Mouse (Mus musculus) thymus, postnatal 0 days (tissue): ENCODE results near the gene Pigh. TPM values are rescaled to one million over a fixed set of nuclear protein-coding genes. Genes with fewer than 3 reads are reported as not detected.
A peak's percentile ranks its signal among the peaks of the same experiment; 100 is the strongest.

Source experiments
- DNase-seq: peaks from one replicate; pipeline ENCODE4 v3.0.0-alpha.2; 2015; ENCODE audit warnings: low spot score
- polyA plus RNA-seq: library from polyadenylated mRNA; unstranded; fragments of >200 nt; fragmentation: Nextera tagmentation; extraction: Ambion mirVana; gene quantifications from 2 replicates; pipeline ENCODE4 v1.2.1, GENCODE M21; 2015

Gene Pigh
- polyA plus RNA-seq, result 18.0 and 19.5 TPM in 2 replicates

DNA sequence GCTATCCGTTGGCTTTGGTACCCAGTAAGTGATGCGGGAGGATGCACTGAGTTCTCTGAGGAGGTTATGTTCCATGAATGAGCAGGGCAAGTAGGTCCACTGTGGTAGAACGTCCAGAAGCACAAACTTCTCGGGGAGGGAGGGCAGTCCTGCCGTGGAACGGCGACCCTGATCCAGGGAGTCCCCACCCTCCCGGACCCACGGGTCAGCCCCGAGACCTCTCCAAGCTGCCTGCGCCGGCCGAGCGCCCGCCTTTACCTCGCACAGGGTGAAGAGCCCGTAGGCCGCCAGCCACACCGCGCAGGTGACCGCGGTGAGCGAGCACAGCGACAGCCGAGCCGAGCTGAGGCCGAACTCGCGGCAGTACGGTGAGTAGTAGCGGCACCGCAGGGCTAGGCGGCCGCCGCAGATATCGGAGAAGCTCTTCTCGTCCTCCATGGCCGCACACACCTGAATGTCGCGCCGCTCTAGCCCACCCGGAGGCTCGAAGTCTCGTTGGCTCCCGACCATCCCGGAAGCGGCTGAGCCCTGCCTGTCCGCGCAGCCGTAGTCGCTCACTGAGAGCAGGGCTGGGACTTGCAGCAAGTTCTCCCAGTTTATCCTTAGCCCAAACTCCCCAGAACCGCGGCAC, at the start of gene Pigh:
Gene Pigh (minus strand): TSS at position 470 of the 631 bp plus-strand sequence.
- DNase-seq, result peak; percentile 91

DNA sequence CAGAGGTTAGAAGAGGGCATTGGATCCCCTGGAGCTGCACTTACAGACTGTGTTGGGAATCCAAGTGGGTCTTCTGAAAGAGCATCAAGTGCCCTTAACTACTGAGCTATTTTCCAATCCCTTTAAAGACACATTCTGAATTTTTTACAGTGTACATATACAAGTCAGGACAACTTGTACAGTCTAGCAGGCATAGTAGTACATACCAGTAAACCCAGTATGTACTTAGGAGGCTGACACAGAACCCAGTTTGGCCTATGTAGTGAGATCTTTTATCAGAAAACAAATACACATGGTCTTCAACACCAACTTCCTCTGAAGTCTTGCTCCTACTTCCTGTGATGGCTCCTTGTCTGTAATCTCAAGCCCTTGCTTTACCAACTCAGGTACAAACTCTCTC, 49.5 kb upstream of the Pigh start:
- DNase-seq, result no peak

DNA sequence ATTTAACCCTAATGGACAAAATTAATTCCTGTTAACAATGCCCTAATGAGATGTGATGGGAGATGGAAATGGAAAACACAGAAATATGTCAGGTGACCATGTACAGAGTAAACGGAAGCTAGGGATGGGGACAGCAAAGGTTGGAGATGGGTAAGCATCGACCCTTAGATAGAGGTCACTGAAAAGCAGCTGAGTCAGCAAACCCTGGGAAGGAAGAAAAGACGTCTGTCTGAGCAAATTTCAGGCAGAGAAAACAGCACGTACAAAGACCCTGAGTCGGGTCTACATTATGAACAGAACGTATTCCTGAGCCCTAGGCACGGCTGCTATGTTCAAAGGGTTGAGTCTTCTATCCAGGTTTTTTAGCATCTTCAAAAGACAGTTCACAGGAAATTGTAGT, 47.5 kb upstream of the Pigh start:
- no peak for DNase-seq

DNA sequence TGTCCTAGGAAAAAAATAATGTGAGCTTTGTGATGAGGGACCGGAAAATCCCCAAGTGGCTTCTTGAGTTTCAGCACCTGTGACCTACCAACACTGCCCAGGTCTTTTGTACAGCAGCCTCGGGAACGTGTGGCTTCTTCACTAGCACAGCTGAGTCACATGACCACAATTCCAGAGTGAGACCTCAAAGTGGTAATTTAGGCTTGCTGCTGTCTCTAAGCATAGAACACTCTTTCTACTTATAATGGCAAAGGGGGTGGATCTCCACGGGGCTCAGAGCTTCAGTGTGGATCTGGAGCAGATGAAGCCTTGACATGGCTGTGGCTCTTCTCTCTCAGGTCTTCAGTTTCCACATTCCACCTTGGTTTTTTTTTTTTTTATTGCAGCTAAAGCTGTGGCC, 45.7 kb upstream of the Pigh start:
- no peak for DNase-seq

- DNase-seq, result no peak
Observed at GRCm38 (mm10) chr12:79134676-79135075, 45.2 kb upstream of the Pigh start.

DNA sequence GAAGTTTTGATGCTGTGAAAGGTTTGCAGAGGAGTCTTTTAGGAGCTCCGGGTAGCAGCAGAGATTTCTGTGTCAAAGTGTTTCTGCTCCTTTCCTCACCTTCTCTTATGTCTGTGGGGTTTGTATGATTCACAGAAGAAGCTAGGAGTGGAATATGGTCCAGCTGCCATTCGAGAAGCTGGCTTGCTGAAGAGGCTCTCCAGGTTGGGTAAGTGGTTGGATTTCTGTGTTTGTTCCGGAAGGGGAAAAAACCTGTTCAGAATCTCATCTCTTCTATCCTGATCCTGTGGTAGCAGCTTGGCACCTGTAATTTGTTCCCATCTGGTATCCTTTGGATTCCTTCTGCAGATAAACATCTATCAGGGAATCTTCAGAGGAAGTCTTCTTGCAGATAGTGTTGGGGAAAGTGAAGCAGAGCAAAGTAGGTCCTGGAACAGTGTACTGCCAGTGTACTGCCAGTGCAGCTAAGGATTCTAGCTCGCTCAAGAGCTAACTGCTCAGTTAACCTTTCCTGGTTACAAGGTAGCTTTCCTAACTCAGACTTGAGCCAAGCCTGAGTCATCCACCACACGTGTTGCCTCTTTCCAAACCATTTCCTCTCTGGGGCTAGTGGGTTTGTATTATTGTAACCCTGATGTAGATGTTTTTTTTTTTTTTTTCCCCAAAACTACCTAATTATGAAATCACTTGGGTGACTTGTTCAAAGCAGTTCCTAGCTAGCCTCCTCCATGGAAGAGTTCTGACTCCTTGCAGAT, 42.4 kb upstream of the Pigh start:
- no peak for DNase-seq

DNA sequence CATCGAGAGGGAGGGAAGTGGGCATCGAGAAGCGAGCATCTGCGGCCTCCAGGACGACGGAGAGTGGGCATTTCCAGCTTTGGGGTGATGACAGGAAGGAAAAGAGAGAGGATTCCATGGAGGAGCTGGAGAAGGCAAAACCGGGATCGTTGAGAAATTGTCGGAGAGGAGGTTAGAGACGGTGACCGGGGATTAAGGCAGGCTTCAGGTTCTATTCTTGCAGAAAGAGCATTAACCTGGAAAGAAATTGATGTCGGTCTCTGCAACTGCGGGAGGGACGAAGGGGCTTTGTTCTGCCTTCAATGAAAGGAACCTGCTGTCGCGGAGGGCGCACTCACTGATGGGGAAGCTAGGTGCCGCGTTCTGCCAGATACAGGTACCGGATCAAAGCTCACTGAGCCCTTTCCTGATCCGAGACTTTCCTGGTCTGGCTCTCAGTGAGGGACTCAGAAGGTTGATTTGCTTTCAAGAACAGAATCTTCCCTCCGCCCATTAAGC, 41.8 kb upstream of the Pigh start:
- DNase-seq, result peak; percentile 5

DNA sequence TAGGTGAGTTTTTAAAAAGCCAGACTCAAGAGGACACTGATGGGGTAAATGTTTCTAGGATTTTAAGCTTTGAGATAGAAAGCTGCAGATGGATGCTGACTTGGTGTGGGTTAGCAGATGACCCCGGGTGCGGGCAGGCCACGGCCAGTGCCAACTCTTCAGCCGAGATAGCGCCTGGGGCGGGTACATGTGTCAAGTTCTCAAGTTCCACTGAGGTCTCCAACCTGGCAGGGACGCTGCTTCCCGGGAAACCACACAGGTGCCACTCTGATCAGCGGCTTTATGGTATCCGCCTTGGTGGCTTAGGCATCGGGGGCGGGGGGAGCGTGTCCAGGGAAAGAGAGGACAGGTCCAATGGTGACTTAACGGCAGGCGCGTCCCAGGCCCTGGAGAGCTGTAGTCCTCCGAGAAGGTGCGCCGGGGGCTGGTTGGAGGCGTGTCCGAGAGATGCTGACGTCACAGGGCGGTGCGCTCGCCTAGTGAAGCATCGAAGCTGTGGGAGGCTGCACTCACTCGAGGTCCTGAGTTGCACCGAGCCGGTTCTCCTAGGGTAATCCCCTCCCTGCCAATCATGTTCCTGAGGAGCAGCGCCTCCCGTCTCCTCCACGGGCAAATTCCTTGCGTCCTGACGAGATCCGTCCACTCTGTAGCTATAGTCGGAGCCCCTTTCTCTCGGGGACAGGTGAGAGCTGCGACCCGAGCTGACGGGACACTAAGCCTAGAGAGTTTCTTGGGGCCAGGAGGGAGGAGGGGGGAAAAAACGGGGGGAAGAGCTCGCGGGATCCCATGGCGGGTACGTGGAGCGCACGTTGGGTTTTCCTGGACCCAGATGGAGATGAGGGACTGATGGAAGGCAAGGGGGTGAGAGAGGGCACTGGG, 41.1 kb upstream of the Pigh start, which contains the start of gene Arg2:
Gene Arg2 (plus strand): TSS at position 479 of the 879 bp plus-strand sequence.
- peak; percentile 82 for DNase-seq

DNA sequence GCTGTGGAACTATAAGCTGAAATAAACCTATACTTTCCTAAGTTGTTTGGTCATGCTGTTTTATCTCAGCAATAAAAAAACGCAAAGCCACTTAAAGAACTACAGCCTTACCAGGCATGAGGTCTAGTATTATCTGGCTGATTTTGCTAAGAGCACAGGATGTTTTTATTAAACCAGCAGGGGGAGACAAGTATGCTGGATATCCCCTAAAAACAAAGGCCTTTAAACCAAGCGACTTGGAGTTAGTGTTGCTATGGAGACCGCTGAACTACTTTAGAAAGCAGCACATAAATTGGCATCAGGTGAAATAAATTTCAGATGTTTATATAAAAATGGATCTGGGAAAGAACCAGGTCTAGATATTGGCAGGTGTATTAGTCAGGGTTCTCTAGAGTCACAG, 33.4 kb upstream of the Pigh start:
- DNase-seq, result peak; percentile 8

DNA sequence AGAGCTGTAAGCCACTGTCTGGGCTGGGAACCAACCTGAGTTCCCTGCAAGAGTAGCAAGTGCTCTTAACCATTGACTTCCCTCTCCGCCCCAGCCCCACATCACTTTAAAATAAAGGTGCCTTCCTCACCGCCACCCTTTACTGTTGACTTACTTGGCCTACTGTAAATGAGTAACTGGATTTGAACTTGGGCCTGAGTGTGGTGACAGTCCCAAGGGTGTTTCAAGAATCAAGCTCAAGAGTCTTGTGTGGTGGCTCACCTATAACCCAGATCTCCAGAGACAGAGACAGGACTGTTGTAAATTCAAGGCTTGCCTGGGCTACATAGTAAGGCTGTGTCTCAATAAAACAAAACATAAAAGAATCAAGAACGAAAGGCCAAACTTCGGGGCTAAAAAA, 29.5 kb upstream of the Pigh start:
- DNase-seq, result no peak

GRCm38 (mm10) chr12:79105312-79105711, 15.9 kb upstream of the Pigh start:
- DNase-seq, result no peak

GRCm38 (mm10) chr12:79104544-79104943, 15.1 kb upstream of the Pigh start:
- no peak for DNase-seq

DNA sequence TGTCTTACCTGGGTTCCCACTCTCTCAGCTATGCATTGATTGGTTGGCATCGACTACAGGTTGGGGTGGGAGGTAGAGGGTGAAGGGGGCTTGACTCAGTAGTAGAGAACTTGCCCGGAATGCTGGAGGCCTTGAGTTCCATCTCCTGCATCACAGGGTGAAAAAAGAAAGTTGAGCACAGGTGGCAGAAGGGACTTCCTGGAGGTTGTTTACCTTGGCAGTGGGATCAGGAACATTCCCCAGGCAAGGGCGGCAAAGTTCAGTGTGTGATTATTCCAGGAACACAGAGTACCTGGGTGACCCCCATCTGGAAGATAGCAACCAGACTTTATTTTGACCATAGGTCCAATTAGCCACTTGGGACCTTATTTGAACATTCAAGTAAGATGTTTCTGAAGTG, 14.3 kb upstream of the Pigh start:
- DNase-seq, result no peak

GRCm38 (mm10) chr12:79097106-79097752, 7.8 kb upstream of the Pigh start:
- DNase-seq, result peak; percentile 46

DNA sequence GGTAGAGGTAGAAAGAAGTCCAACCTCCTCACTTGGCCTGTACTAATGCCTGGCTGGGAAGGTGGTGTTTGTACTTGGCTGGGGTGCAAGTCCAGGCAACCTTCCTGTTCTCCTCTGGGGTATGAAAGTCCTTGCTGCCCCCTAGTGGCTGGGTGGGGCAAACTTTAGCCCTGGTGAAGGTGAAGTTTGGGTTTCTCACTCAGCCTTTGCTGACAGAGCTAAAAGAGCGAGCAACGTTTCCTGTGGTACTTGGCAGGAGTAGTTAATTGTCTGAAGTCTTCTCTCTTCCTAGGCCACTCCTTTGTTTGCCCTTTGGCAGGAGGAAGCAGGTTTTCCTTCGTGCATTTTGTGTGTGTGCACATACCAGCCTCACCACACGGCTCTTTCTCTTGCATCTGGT, 3.1 kb upstream of the Pigh start:
- DNase-seq, result peak; percentile 67

DNA sequence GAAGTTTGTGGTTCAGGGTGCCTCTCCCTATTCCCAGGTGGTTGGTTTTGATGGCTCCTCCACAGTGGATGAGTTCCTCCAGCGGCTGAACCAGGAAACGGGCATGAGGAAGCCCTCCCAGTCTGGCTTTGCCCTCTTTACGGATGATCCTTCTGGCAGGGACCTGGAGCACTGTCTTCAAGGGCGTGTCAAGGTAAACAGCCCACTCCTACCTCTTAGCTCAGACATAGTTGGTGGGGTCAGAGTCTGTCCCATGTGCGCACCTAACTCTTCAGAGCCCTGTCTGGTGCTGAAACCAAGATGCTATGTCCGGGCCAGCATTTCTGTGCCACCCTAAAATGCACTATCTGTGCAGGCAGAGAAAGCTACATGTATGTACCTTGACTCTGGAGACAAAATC, 16.1 kb downstream of the Pigh start:
- no peak for DNase-seq

- DNase-seq, result no peak
Observed at GRCm38 (mm10) chr12:79072576-79072975, 16.9 kb downstream of the Pigh start.

- peak; percentile 19 for DNase-seq
Observed at GRCm38 (mm10) chr12:79070736-79071333, 18.6 kb downstream of the Pigh start.

GRCm38 (mm10) chr12:79069916-79070315, 19.5 kb downstream of the Pigh start:
- no peak for DNase-seq

- DNase-seq, result no peak
Observed at GRCm38 (mm10) chr12:79069187-79069608, 20.3 kb downstream of the Pigh start.

- no peak for DNase-seq
Observed at GRCm38 (mm10) chr12:79068306-79068705, 21.1 kb downstream of the Pigh start.
